Mouse (Mus musculus) forelimb bud, embryonic 11.5 days (tissue): ENCODE measurements at regions not wholly inside any gene's neighbourhood (a gene's known extent, or its start where the extent isn't known, plus 50 kb on each side); places are given as distances from the start of the nearest gene placed in this dataset.

Experiments
- DNase-seq: peaks from one replicate; pipeline ENCODE4 v3.0.0-alpha.2; 2012; ENCODE audit warnings: low read depth, low spot score

- no peak for DNase-seq
These were observed 60.0 kb upstream of the Gpr141 start for GRCm38 (mm10) chr13:19883896-19884658.

- no peak for DNase-seq
These were observed 58.8 kb upstream of the Gpr141 start for GRCm38 (mm10) chr13:19882889-19883288.

GRCm38 (mm10) chr13:19881772-19882171 lies 57.7 kb upstream of the Gpr141 start:
- DNase-seq: no peak

- no peak for DNase-seq
These were observed 50.7 kb upstream of the Gpr141 start for GRCm38 (mm10) chr13:19874621-19875249.
